Mouse (Mus musculus): ENCODE data around the gene Smad3. TPM values are rescaled to one million over a fixed set of nuclear protein-coding genes. Genes with fewer than 3 reads are reported as not detected.

Smad3 gene
- total RNA-seq, 2 experiments from 2014 or later = 55.3 to 67.5 TPM

DNA sequence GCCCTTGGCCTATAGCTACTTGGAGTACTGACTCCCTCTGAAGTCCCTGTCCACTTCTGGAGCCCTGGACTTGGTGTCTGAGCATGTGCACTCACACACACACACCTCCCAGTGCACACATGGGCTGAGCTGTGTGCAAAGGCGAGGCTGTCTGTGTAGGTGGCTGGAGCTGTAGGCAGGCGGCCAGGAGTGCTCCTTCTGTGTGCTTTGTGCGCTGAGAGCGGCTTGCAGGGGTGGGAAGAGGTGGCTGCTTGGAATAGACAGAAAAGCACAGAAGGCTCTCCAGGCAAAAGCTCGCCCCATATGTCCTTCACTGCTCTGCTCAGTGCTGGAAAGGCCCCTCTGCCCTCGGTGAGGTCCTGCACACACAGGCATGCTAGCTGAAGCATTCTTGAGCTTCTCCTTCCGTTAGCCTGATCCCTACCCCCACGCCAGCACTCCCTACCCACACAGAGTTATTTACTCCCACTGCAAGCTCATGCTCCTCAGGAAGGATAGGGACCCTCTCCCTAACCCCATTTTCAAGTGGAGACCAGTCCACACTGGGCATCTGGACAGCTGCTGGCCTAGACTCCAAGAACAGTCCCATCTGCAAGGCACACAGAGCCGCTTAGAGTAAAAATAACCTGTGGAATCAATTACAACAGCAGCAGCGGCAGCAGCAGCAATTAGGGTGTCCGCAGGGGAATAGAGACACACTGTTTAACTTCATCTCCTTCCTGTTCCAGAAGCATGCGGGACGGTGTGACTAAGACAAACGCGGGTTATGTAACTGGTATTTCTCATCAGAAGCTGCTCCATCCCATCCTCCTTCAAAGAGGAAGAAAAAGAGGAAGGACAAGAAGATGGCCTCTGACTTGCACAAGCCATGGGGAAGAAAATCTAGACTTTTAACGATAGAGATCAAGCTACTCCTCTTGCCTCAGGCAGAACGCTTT, 22.4 kb upstream of the Smad3 start:
- DNase-seq (ENCODE audit: low spot score in 2 of 2) = peak; percentile 86 to 97
- intact Hi-C loops (cut with DNase I) = loop anchor here (1.0 to 2.0 kb wide), 2 partner anchors 13 to 23 kb away; partner anchors contain the start of gene Smad3

DNA sequence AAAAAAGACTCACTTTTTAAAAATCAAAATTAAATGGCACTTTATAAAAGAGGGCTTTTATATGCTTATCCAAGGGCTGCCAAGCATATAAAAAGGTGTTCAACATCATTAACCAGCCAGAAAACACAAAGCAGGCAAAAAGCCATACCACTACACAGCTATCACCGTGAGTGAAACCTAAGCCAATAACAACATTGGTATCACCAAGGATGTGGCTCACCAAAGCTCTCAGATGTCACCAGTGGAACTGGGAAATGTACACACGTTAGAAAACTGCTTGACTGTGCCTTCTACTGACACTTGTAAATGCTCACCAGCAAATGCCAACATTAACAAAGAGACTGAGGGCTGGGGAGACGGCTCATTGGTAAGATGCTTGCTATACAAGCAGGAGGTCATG, 18.9 kb upstream of the Smad3 start:
- intact Hi-C loops (cut with DNase I) = no loop called here
- no peak for DNase-seq (ENCODE audit: low spot score in 2 of 2)

DNA sequence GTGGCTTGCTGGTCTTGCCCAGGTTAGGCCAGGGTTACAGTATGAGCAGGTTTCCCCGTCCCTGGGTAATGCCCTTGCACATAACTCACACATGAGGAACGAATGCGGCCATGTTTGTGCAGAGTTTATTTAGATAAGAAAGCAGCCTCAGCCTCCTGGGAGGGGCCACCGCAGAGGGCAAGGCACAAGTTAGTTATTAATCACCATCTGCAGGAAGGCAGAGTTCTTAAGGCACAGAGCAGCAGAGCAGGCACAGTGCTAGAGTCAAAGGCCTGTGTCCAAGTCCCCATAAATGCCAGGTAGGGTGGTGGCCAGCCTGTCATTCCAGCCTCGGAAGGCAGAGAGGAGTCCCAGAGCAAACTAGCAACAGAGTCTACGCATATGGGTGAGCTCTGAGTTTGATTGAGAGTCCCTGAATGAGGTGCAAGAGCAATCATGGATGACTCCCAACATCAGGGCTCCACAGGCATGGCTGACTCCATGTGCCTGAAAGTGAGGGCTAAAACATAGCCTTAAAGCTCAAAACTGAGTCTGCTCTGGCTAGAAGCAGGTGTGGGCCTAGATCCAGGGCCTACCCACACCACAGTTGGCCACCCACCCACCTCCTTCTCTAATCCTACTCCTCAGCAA, 17.2 kb upstream of the Smad3 start:
- no peak for DNase-seq (ENCODE audit: low spot score in 2 of 2)
- intact Hi-C loops (cut with DNase I) = no loop called here

DNA sequence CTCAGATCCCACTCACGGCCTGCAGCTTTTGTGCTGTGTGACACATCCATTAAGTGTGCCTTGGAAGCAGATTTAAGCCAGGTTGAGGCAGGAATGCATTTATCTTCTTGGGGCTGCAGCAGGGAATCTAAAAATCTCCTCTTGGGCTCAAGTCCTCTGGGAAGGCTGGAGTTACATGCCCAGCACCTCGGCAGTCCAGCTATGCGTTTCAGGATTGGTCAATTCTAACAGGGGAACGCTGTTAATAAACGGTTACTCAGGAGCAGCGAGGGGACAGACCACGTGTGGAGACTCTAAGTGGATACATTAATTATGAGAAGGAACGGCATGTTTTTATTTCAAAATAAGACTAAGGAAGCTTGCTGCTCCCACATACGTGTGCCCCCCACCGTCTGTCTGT, 14.7 kb upstream of the Smad3 start:
- no peak for DNase-seq (ENCODE audit: low spot score in 2 of 2)
- intact Hi-C loops (cut with DNase I) = no loop called here

GRCm38 (mm10) chr9:63771676-63772075, 13.9 kb upstream of the Smad3 start:
- intact Hi-C loops (cut with DNase I) = no loop called here
- DNase-seq (ENCODE audit: low spot score in 2 of 2) = no peak

DNA sequence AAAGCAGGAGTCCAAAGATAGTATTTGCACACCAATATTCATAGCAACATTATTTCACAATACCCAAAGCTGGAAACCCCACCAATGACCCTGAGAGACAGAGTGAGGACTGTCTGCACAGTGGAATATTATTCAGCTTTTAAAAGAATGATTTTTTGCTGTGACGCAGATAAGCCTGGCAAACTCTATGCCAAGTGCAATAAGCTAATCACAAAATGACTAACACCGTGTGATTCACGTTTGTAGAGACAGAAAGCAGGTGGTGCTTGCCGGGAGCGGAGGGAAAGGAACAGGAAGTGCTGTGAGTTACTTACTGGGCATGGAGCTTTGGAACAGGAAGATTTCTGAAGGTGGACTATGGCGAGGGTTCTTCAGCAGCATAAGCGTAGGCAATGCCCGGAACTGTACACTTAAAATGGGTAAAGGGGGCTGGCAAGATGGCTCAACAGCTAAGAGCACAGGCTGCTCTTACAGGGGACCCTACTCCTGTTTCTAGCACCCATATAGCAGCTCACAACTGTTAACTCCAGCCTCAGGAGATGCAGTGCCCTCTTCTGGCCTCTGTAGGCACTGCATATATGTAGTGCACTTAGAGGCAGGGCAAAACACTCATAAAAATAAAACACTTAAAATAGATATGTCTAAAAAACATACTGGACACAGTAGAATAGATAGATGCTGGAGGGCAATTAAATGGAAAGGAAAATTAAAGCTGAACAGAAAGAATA, 3.7 kb upstream of the Smad3 start:
- peak; percentile 2 to 59 for DNase-seq (ENCODE audit: low spot score in 2 of 2)
- intact Hi-C loops (cut with DNase I) = no loop called here

GRCm38 (mm10) chr9:63760783-63761182, 3.0 kb upstream of the Smad3 start:
- intact Hi-C loops (cut with DNase I) = no loop called here
- no peak for DNase-seq (ENCODE audit: low spot score in 2 of 2)

DNA sequence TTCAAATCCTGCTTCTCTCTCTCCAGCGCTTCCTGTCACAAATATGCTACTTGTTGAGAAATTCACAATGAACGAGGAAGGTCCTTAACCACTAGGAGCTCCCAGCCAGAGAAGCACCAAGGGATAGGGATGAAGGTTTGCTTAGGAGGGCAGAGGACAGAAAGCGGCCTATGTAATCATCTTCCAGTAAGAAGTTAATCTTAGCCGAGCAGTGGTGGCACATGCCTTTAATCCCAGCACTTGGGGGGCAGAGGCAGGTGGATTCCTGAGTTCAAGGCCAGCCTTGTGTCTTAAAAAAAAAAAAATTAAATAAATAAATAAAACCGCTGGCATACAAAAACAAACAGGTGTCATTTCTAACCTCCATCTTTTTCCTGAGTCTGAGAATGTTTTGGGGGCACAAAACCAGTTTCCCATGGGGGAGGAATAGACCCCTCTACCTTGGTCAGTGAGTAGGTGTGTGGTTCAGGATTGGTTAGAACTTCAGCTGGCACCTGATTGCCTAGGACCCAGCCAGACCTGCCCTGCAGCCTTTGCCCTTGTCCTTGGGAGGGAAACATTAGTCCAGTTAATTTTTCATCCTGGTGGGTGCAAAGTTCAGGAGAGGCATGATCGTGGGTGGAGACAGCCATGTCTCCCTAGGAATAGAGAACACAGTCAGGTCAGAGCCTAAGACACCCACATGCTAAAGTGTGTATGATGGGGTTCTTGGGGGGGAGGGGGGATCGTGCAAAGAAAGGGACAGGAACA, 2.4 kb upstream of the Smad3 start:
- DNase-seq (ENCODE audit: low spot score in 2 of 2) = no peak

DNA sequence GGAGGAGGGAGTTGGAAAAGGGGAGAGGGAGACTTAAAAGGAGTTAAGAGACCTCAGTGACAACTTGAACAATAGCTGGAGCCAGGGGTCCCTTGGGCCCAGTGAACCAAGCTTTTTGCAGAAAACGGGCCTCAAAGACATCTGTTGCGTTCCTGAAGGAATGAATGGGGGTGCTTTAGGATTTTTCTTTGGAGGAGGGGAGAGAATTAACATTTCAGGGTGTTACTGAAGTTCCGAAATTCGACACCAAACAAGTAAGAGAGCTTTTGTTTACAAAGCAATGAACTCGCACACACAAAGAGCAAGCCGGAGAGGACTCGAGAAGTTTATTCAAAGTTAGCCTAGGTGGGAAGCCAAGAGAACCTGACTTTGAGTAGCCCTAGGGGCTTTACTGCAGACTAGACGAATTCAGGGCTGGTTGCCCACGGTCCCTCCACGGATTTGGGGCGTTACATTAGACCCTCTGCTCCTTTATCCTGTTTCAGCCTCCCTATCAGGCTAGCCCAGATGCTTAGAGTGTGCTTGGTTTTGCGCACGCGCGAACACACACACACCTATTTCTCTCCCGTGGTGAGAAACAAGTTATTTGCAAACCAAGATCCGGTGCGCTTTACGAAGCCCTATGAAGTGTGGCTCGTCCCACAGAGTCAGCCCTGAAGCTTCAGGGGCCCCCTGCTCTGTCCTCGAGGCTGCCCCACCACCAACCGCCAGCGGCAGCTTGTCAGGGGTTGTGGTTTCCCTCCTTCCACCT, 1.0 kb upstream of the Smad3 start:
- DNase-seq (ENCODE audit: low spot score in 2 of 2) = peak in 1 of 2 experiments; percentile 7
- intact Hi-C loops (cut with DNase I) = loop anchor here (2.0 to 10.0 kb wide), 4 partner anchors 63 to 624 kb away; no protein-coding TSS in a partner anchor

More for the DNA sequence above, 2.4 kb upstream of the Smad3 start:
- intact Hi-C loops (cut with DNase I) = loop anchor here (2.0 to 10.0 kb wide), 4 partner anchors 62 to 625 kb away; no protein-coding TSS in a partner anchor

GRCm38 (mm10) chr9:63757462-63757772, 377 bp downstream of the Smad3 start:
- DNase-seq (ENCODE audit: low spot score in 2 of 2) = no peak
- intact Hi-C loops (cut with DNase I) = loop anchor here (1.0 to 10.0 kb wide), 6 partner anchors 23 to 623 kb away; no protein-coding TSS in a partner anchor

- intact Hi-C loops (cut with DNase I) = loop anchor here (1.0 to 10.0 kb wide), 6 partner anchors 24 to 622 kb away; no protein-coding TSS in a partner anchor
- DNase-seq (ENCODE audit: low spot score in 2 of 2) = peak; percentile 64 to 92
Measured at GRCm38 (mm10) chr9:63756581-63757461, 973 bp downstream of the Smad3 start.

GRCm38 (mm10) chr9:63755671-63756543, 1.9 kb downstream of the Smad3 start:
- intact Hi-C loops (cut with DNase I) = loop anchor here (2.0 to 10.0 kb wide), 5 partner anchors 25 to 621 kb away; no protein-coding TSS in a partner anchor
- peak in 1 of 2 experiments; percentile 20 for DNase-seq (ENCODE audit: low spot score in 2 of 2)

DNA sequence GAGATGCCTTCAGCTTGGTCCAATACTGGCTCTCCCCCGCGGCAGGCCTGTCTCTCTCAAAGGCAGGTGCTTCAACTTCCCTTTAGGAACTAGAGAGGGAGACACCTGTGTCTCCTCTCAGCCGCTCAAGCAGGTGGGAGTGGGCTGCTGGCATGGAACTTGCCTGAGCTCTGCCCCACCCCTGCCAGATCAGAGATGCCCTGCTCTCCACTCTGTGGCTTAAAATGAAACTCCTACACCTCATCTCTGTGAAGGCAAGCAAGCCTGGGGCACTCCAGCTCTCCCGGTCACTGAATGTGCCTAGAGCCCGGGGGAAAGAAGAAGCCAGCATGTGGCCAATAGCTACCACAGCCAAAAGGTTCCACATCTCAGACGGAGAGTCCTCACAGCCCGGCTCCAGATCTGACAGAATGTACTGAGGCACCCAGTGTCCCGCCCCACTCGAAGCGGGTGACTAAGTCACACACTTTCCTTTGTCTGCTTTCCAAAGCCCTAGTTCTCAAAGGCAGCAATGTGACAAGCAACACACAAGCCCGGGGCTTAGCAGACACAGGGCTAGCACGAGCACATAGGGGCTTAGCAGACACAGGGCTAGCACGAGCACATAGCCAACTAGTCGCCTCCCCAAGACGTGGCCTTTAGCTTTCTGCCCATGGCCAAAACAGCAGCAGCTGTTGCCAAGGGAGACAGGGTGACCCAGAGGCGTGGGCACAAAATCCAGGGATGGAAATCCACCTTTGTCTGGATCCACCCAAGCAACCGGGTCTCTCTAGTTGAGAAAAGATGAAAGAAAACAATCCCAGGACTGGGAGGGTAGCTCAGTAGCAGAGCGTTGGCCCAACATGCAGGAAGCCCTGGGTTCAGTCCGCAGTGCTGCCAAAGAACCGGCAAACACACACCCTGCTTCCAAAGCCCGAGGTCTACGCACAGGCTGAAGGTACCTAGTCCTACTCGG, 3.0 kb downstream of the Smad3 start:
- intact Hi-C loops (cut with DNase I) = loop anchor here (5.0 to 10.0 kb wide), 3 partner anchors 67 to 620 kb away; no protein-coding TSS in a partner anchor
- peak; percentile 47 to 65 for DNase-seq (ENCODE audit: low spot score in 2 of 2)

DNA sequence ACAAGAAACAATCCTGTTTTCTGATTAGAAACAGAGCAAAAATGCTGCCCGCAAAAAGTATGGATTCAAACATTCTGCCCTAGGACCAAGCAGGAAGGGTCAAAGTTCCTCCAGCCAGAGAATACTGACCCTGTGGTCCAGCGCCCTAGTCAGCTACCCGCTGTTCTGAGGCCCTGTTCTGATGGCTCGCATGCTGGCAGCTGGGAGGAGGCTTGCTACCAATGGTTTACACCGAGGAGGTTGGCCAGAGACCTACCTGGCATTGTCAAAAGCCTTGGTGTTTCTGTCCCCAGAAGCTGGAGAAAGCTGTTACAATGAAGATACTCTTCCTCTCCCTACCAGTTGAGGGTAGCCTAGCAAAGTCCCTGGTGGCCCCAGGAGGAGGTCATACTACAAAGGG, 3.8 kb downstream of the Smad3 start:
- intact Hi-C loops (cut with DNase I) = loop anchor here (10.0 kb wide), 1 partner anchor 619 kb away; no protein-coding TSS in a partner anchor
- DNase-seq (ENCODE audit: low spot score in 2 of 2) = no peak

GRCm38 (mm10) chr9:63753359-63753758, 4.4 kb downstream of the Smad3 start:
- no peak for DNase-seq (ENCODE audit: low spot score in 2 of 2)
- intact Hi-C loops (cut with DNase I) = loop anchor here (10.0 kb wide), 1 partner anchor 619 kb away; no protein-coding TSS in a partner anchor

All from left cerebral cortex, postnatal 25 days (tissue).